Mouse (Mus musculus) ES-E14 (cell line): ENCODE data around the gene Armc7. TPM values are rescaled to one million over a fixed set of nuclear protein-coding genes. Genes with fewer than 3 reads are reported as not detected.
"Not testable (repeated sequence)": the region's sequence is repeated elsewhere in the genome, so short reads cannot be mapped to it uniquely, and the experiment has no call there.

Experiments
- DNase-seq: peaks from one replicate; pipeline ENCODE4 v3.0.0-alpha.2; 2013; ENCODE audit warnings: low read depth, low spot score
- H3K27ac ChIP-seq: 2 replicates; pipeline ENCODE4 v1.5.1; 2012; ENCODE audit warnings: low read depth, mild to moderate bottlenecking, low read length, moderate library complexity, mixed read lengths; ENCODE audit not compliant: poor library complexity, insufficient read depth, severe bottlenecking
- H3K36me3 ChIP-seq: 2 replicates; pipeline ENCODE4 v1.6.1; 2012; ENCODE audit warnings: mild to moderate bottlenecking, low read length, moderate library complexity, mixed read lengths; ENCODE audit not compliant: control insufficient read depth, poor library complexity, insufficient read depth, severe bottlenecking
- H3K4me1 ChIP-seq, 2 experiments: fragments of 150-350 bp in 1 of 2; sonication (generic) in 1 of 2; 2 replicates each; pipeline ENCODE4 v1.6.1; 2012; ENCODE audit warnings: low read length in 2 of 2, mild to moderate bottlenecking in 1 of 2, mixed read lengths in 1 of 2; ENCODE audit not compliant: control insufficient read depth in 2 of 2, insufficient read depth in 2 of 2, poor library complexity in 1 of 2
- H3K4me3 ChIP-seq, 2 experiments: fragments of 150-350 bp in 1 of 2; sonication (generic) in 1 of 2; 2 replicates each; pipeline ENCODE4 v1.5.1; 2012; ENCODE audit warnings: low read length in 2 of 2, low read depth in 1 of 2, mild to moderate bottlenecking in 1 of 2, mixed read lengths in 1 of 2; ENCODE audit not compliant: insufficient read depth in 1 of 2, poor library complexity in 1 of 2, severe bottlenecking in 1 of 2
- H3K9ac ChIP-seq: 2 replicates; pipeline ENCODE4 v1.6.1; 2012; ENCODE audit warnings: low read depth, mild to moderate bottlenecking, low read length, mixed read lengths; ENCODE audit not compliant: poor library complexity, insufficient read depth, severe bottlenecking
- H3K9me3 ChIP-seq: fragments of 150-350 bp; sonication (generic); 2 replicates; pipeline ENCODE4 v1.6.1; 2012; ENCODE audit warnings: low read depth, mild to moderate bottlenecking, low read length; ENCODE audit not compliant: control insufficient read depth, insufficient read depth
- CHD2 ChIP-seq: IDR thresholded peaks from 2 replicates; pipeline ENCODE4 v1.6.1; 2014; ENCODE audit warnings: mild to moderate bottlenecking, low read depth, low read length, inconsistent platforms
- HCFC1 ChIP-seq: IDR thresholded peaks from 2 replicates; pipeline ENCODE4 v1.6.1; 2012; ENCODE audit warnings: low read length, inconsistent platforms, borderline replicate concordance; ENCODE audit not compliant: insufficient read depth
- MAFK ChIP-seq: IDR thresholded peaks from 2 replicates; pipeline ENCODE4 v1.6.1; 2014; ENCODE audit warnings: mild to moderate bottlenecking, low read depth, low read length, inconsistent platforms; ENCODE audit not compliant: insufficient read depth
- ZC3H11A ChIP-seq: IDR thresholded peaks from 2 replicates; pipeline ENCODE4 v1.6.1; 2012; ENCODE audit warnings: low read depth, mild to moderate bottlenecking, inconsistent platforms, low read length, borderline replicate concordance
- ZNF384 ChIP-seq: IDR thresholded peaks from 2 replicates; pipeline ENCODE4 v1.6.1; 2012; ENCODE audit warnings: low read depth, low read length, inconsistent platforms
- in situ Hi-C, 2 experiments: fragments of 600-800 bp; cut with MboI; formaldehyde crosslinking; loops; one replicate each; pipeline ENCODE4 v1.15.1; 2025; ENCODE audit warnings: low sequenced_read_pairs in 2 of 2, inconsistent platforms in 1 of 2; ENCODE audit not compliant: unreplicated experiment in 2 of 2
- total RNA-seq: library from RNA; depleted of rRNA; stranded (reverse); fragments of 300-350 nt; gene quantifications from 2 replicates; pipeline ENCODE4 v1.2.3, GENCODE M21; 2012

Gene Armc7
- total RNA-seq, 1 experiment = 4.8 TPM

GRCm38 (mm10) chr11:115522703-115523102 is 47.2 kb downstream of the Armc7 start:
- no peak overlapping the region for H3K27ac ChIP-seq
- in situ Hi-C loops = no loop called here
- H3K9ac ChIP-seq = no peak overlapping the region
- no peak overlapping the region for H3K4me3 ChIP-seq
- H3K36me3 ChIP-seq = peaks cover 24% of the 10 kb centered on the region
- no peak for TF ChIP-seq MAFK
- TF ChIP-seq ZC3H11A = no peak
- TF ChIP-seq ZNF384 = peak; percentile 68
- TF ChIP-seq CHD2 = no peak
- TF ChIP-seq HCFC1 = no peak
- DNase-seq = no peak
- H3K4me1 ChIP-seq = peaks cover 0 to 2% of the 10 kb centered on the region in 2 experiments; a peak in 1 of 4 replicates
- no peaks in the 10 kb centered on the region for H3K9me3 ChIP-seq

GRCm38 (mm10) chr11:115526446-115526845 is 51.0 kb downstream of the Armc7 start:
- in situ Hi-C loops, H3K27ac ChIP-seq, H3K4me1 ChIP-seq, H3K4me3 ChIP-seq, H3K9me3 ChIP-seq, H3K9ac ChIP-seq, DNase-seq: not testable (repeated sequence)
- peaks cover 37% of the 10 kb centered on the region for H3K36me3 ChIP-seq

- in situ Hi-C loops = no loop called here
- peaks cover 24% of the 10 kb centered on the region for H3K36me3 ChIP-seq
These were observed 59.4 kb downstream of the Armc7 start for GRCm38 (mm10) chr11:115534759-115535371.

GRCm38 (mm10) chr11:115535401-115536037 is 60.1 kb downstream of the Armc7 start:
- peak overlapping the region; percentile 84 to 99 for H3K4me3 ChIP-seq
- TF ChIP-seq MAFK (no peak), ZNF384 (no peak), ZC3H11A (no peak)
- H3K36me3 ChIP-seq = peaks cover 24% of the 10 kb centered on the region
- in situ Hi-C loops = no loop called here
- peak overlapping the region; percentile 99 for H3K9ac ChIP-seq
- H3K9me3 ChIP-seq = no peaks in the 10 kb centered on the region
- peaks cover 3 to 6% of the 10 kb centered on the region in 2 experiments for H3K4me1 ChIP-seq
- DNase-seq = no peak
- H3K27ac ChIP-seq = peak overlapping the region; percentile 97

More at GRCm38 (mm10) chr11:115534759-115535371, 59.4 kb downstream of the Armc7 start:
- Histone ChIP-seq H3K4me3 (peak overlapping the region; percentile 84 to 99), H3K4me1 (peaks cover 3 to 6% of the 10 kb centered on the region in 2 experiments), H3K9ac (peak overlapping the region; percentile 99), H3K27ac (peak overlapping the region; percentile 97; the same call in 1 of the 2 replicates), H3K9me3 (no peaks in the 10 kb centered on the region)
- TF ChIP-seq HCFC1 (no peak), MAFK (no peak), ZC3H11A (no peak), CHD2 (no peak), ZNF384 (no peak)
- no peak for DNase-seq
